Mouse (Mus musculus) small intestine, adult 2 months (tissue): ENCODE results near the gene Hspg2.

Experiments
- CTCF ChIP-seq: fragments of 200-500 bp; IDR thresholded peaks from 2 replicates; pipeline ENCODE4 v1.5.1; 2012; ENCODE audit warnings: low read depth, mild to moderate bottlenecking, control low read depth, inconsistent platforms, low read length, moderate library complexity, mixed read lengths; ENCODE audit not compliant: insufficient replicate concordance, insufficient read length; ENCODE audit errors: extremely low read depth
- POLR2A ChIP-seq: fragments of 200-500 bp; IDR thresholded peaks from 2 replicates; pipeline ENCODE4 v1.6.1; 2012; ENCODE audit warnings: low read depth, mild to moderate bottlenecking, control low read depth, inconsistent platforms, low read length, moderate library complexity

GRCm38 (mm10) chr4:137603449-137604171, 135.0 kb downstream of the Hspg2 start:
- TF ChIP-seq CTCF (no peak), POLR2A (no peak)
